Mouse (Mus musculus) lung, adult 18-20 months (tissue): ENCODE measurements around the gene Ribc1.

Experiments
- DNase-seq, 2 experiments: peaks; one replicate each; pipeline ENCODE4 v3.0.0; 2022; ENCODE audit warnings: mixed read lengths in 2 of 2

The Ribc1 gene

GRCm38 (mm10) chrX:152016151-152017145 lies at the start of gene Ribc1, which contains the start of gene Smc1a:
Ribc1 (minus strand) TSS chrX:152016295.
Smc1a (plus strand) TSS chrX:152016428.
- peak; percentile 94 for DNase-seq

GRCm38 (mm10) chrX:152065674-152066073 lies 49.6 kb upstream of the Ribc1 start:
- no peak for DNase-seq

- DNase-seq: no peak
These were observed 38.0 kb upstream of the Ribc1 start for GRCm38 (mm10) chrX:152054094-152054493.

- DNase-seq: no peak
These were observed 36.5 kb upstream of the Ribc1 start for GRCm38 (mm10) chrX:152052546-152052945.

- no peak for DNase-seq
These were observed 31.1 kb upstream of the Ribc1 start for GRCm38 (mm10) chrX:152047230-152047629.

GRCm38 (mm10) chrX:152039865-152040264 lies 23.8 kb upstream of the Ribc1 start:
- no peak for DNase-seq

GRCm38 (mm10) chrX:152019294-152019693 lies 3.2 kb upstream of the Ribc1 start:
- no peak for DNase-seq

GRCm38 (mm10) chrX:152017186-152017585 lies 1.1 kb upstream of the Ribc1 start:
- DNase-seq: no peak

- no peak for DNase-seq
These were observed 344 bp downstream of the Ribc1 start for GRCm38 (mm10) chrX:152015752-152016150.

GRCm38 (mm10) chrX:152007863-152008262 lies 8.2 kb downstream of the Ribc1 start:
- no peak for DNase-seq

GRCm38 (mm10) chrX:152002865-152003264 lies 13.2 kb downstream of the Ribc1 start:
- DNase-seq: no peak

- peak; percentile 88 to 90 for DNase-seq
These were observed 14.1 kb downstream of the Ribc1 start, which contains the start of gene Hsd17b10 for GRCm38 (mm10) chrX:152001737-152002710. Hsd17b10 (plus strand) TSS chrX:152001845.

GRCm38 (mm10) chrX:152001182-152001684 lies 14.9 kb downstream of the Ribc1 start:
- DNase-seq: no peak

- DNase-seq: no peak
These were observed 16.9 kb downstream of the Ribc1 start for GRCm38 (mm10) chrX:151999006-151999710.
